Mouse (Mus musculus): ENCODE data around the gene Phc1. TPM values are rescaled to one million over a fixed set of nuclear protein-coding genes. Genes with fewer than 3 reads are reported as not detected.
"Not testable (repeated sequence)": the region's sequence is repeated elsewhere in the genome, so short reads cannot be mapped to it uniquely, and the experiment has no call there.

The Phc1 gene
- polyA plus RNA-seq, 1 experiment from 2014 or later: 37.0 TPM

GRCm38 (mm10) chr6:122366287-122366686 lies 25.9 kb upstream of the Phc1 start:
- Histone ChIP-seq H3K4me2 (replicated peaks) (no peak overlapping the region), H3K27ac (no peak overlapping the region), H3K9me3 (ENCODE audit: control insufficient read depth, low read length) (no peaks in the 10 kb centered on the region), H3K4me3 (replicated peaks; ENCODE audit: low read length) (no peak overlapping the region), H3K9ac (no peak overlapping the region), H3K4me1 (replicated peaks; ENCODE audit: control insufficient read depth, insufficient read depth, low read length) (no peaks in the 10 kb centered on the region), H3K27me3 (ENCODE audit: control insufficient read depth, insufficient read depth, low read length) (no peaks in the 10 kb centered on the region), H3K36me3 (replicated peaks; ENCODE audit: control insufficient read depth, insufficient read depth) (no peaks in the 10 kb centered on the region)
- 43% methylated on average over 2 of the region's 2 CpGs for WGBS
- ATAC-seq (ENCODE audit: low FRiP score): no peak
- no peak for DNase-seq (ENCODE audit: low spot score)

GRCm38 (mm10) chr6:122365706-122366105 lies 25.3 kb upstream of the Phc1 start:
- H3K9ac ChIP-seq: no peak overlapping the region
- no peak overlapping the region for H3K4me3 ChIP-seq (replicated peaks; ENCODE audit: low read length)
- no peak for ATAC-seq (ENCODE audit: low FRiP score)
- WGBS: 57% methylated on average over 3 of the region's 3 CpGs
- no peak overlapping the region for H3K4me2 ChIP-seq (replicated peaks)
- no peaks in the 10 kb centered on the region for H3K9me3 ChIP-seq (ENCODE audit: control insufficient read depth, low read length)
- H3K4me1 ChIP-seq (replicated peaks; ENCODE audit: control insufficient read depth, insufficient read depth, low read length): no peaks in the 10 kb centered on the region
- H3K27ac ChIP-seq: no peak overlapping the region
- no peaks in the 10 kb centered on the region for H3K36me3 ChIP-seq (replicated peaks; ENCODE audit: control insufficient read depth, insufficient read depth)
- no peak for DNase-seq (ENCODE audit: low spot score)
- H3K27me3 ChIP-seq (ENCODE audit: control insufficient read depth, insufficient read depth, low read length): no peaks in the 10 kb centered on the region

- no peaks in the 10 kb centered on the region for H3K4me1 ChIP-seq (replicated peaks; ENCODE audit: control insufficient read depth, insufficient read depth, low read length)
- no peaks in the 10 kb centered on the region for H3K36me3 ChIP-seq (replicated peaks; ENCODE audit: control insufficient read depth, insufficient read depth)
- no peaks in the 10 kb centered on the region for H3K27me3 ChIP-seq (ENCODE audit: control insufficient read depth, insufficient read depth, low read length)
- ATAC-seq (ENCODE audit: low FRiP score): no peak
- H3K4me2 ChIP-seq (replicated peaks): no peak overlapping the region
- DNase-seq (ENCODE audit: low spot score): no peak
- no peak overlapping the region for H3K4me3 ChIP-seq (replicated peaks; ENCODE audit: low read length)
- 92% methylated on average over 1 of the region's 1 CpGs for WGBS
- H3K9ac ChIP-seq: no peak overlapping the region
- H3K9me3 ChIP-seq (ENCODE audit: control insufficient read depth, low read length): no peaks in the 10 kb centered on the region
- no peak overlapping the region for H3K27ac ChIP-seq
Measured at GRCm38 (mm10) chr6:122357089-122357488, 16.7 kb upstream of the Phc1 start.

GRCm38 (mm10) chr6:122355909-122356308 lies 15.5 kb upstream of the Phc1 start:
- DNase-seq (ENCODE audit: low spot score) (no peak), ATAC-seq (ENCODE audit: low FRiP score) (no peak)
- no peaks in the 10 kb centered on the region for H3K9me3 ChIP-seq (ENCODE audit: control insufficient read depth, low read length)
- H3K9ac ChIP-seq: no peak overlapping the region
- no peaks in the 10 kb centered on the region for H3K36me3 ChIP-seq (replicated peaks; ENCODE audit: control insufficient read depth, insufficient read depth)
- WGBS: 68% methylated on average over 9 of the region's 9 CpGs
- H3K27me3 ChIP-seq (ENCODE audit: control insufficient read depth, insufficient read depth, low read length): no peaks in the 10 kb centered on the region
- H3K4me1 ChIP-seq (replicated peaks; ENCODE audit: control insufficient read depth, insufficient read depth, low read length): no peaks in the 10 kb centered on the region
- no peak overlapping the region for H3K4me3 ChIP-seq (replicated peaks; ENCODE audit: low read length)
- no peak overlapping the region for H3K27ac ChIP-seq
- no peak overlapping the region for H3K4me2 ChIP-seq (replicated peaks)

- not testable (repeated sequence) for H3K9ac ChIP-seq; H3K27me3 ChIP-seq (ENCODE audit: control insufficient read depth, insufficient read depth, low read length); H3K4me3 ChIP-seq (replicated peaks; ENCODE audit: low read length); H3K4me1 ChIP-seq (replicated peaks; ENCODE audit: control insufficient read depth, insufficient read depth, low read length); H3K4me2 ChIP-seq (replicated peaks); ATAC-seq (ENCODE audit: low FRiP score); H3K9me3 ChIP-seq (ENCODE audit: control insufficient read depth, low read length); H3K36me3 ChIP-seq (replicated peaks; ENCODE audit: control insufficient read depth, insufficient read depth); H3K27ac ChIP-seq; DNase-seq (ENCODE audit: low spot score)
- 71% methylated on average over 1 of the region's 1 CpGs for WGBS
Measured at GRCm38 (mm10) chr6:122347326-122347725, 7.0 kb upstream of the Phc1 start.

GRCm38 (mm10) chr6:122346399-122346798 lies 6.0 kb upstream of the Phc1 start:
- no peak overlapping the region for H3K27ac ChIP-seq
- ATAC-seq (ENCODE audit: low FRiP score) (no peak), DNase-seq (ENCODE audit: low spot score) (no peak)
- no peaks in the 10 kb centered on the region for H3K27me3 ChIP-seq (ENCODE audit: control insufficient read depth, insufficient read depth, low read length)
- 87% methylated on average over 7 of the region's 7 CpGs for WGBS
- H3K4me1 ChIP-seq (replicated peaks; ENCODE audit: control insufficient read depth, insufficient read depth, low read length): peaks cover 2% of the 10 kb centered on the region; the same call in 1 of the 2 replicates
- no peak overlapping the region for H3K4me3 ChIP-seq (replicated peaks; ENCODE audit: low read length)
- no peaks in the 10 kb centered on the region for H3K36me3 ChIP-seq (replicated peaks; ENCODE audit: control insufficient read depth, insufficient read depth)
- no peak overlapping the region for H3K4me2 ChIP-seq (replicated peaks)
- H3K9ac ChIP-seq: no peak overlapping the region
- no peaks in the 10 kb centered on the region for H3K9me3 ChIP-seq (ENCODE audit: control insufficient read depth, low read length)

- ATAC-seq (ENCODE audit: low FRiP score) (no peak), DNase-seq (ENCODE audit: low spot score) (no peak)
- no peaks in the 10 kb centered on the region for H3K9me3 ChIP-seq (ENCODE audit: control insufficient read depth, low read length)
- no peaks in the 10 kb centered on the region for H3K36me3 ChIP-seq (replicated peaks; ENCODE audit: control insufficient read depth, insufficient read depth)
- 87% methylated on average over 6 of the region's 6 CpGs for WGBS
- H3K27me3 ChIP-seq (ENCODE audit: control insufficient read depth, insufficient read depth, low read length): no peaks in the 10 kb centered on the region
- H3K4me1 ChIP-seq (replicated peaks; ENCODE audit: control insufficient read depth, insufficient read depth, low read length): peaks cover 8% of the 10 kb centered on the region
- no peak overlapping the region for H3K9ac ChIP-seq
- H3K4me2 ChIP-seq (replicated peaks): no peak overlapping the region
- no peak overlapping the region for H3K4me3 ChIP-seq (replicated peaks; ENCODE audit: low read length)
- H3K27ac ChIP-seq: no peak overlapping the region
Measured at GRCm38 (mm10) chr6:122345731-122346130, 5.4 kb upstream of the Phc1 start.

GRCm38 (mm10) chr6:122344386-122345116 lies 4.2 kb upstream of the Phc1 start:
- H3K9ac ChIP-seq: no peak overlapping the region
- 56% methylated on average over 9 of the region's 9 CpGs for WGBS
- H3K4me2 ChIP-seq (replicated peaks): no peak overlapping the region
- H3K4me3 ChIP-seq (replicated peaks; ENCODE audit: low read length): no peak overlapping the region
- no peaks in the 10 kb centered on the region for H3K9me3 ChIP-seq (ENCODE audit: control insufficient read depth, low read length)
- no peaks in the 10 kb centered on the region for H3K27me3 ChIP-seq (ENCODE audit: control insufficient read depth, insufficient read depth, low read length)
- H3K36me3 ChIP-seq (replicated peaks; ENCODE audit: control insufficient read depth, insufficient read depth): no peaks in the 10 kb centered on the region
- H3K4me1 ChIP-seq (replicated peaks; ENCODE audit: control insufficient read depth, insufficient read depth, low read length): peaks cover 10% of the 10 kb centered on the region
- DNase-seq (ENCODE audit: low spot score): no peak
- no peak overlapping the region for H3K27ac ChIP-seq
- ATAC-seq (ENCODE audit: low FRiP score): no peak

GRCm38 (mm10) chr6:122343719-122344118 lies 3.4 kb upstream of the Phc1 start:
- no peaks in the 10 kb centered on the region for H3K9me3 ChIP-seq (ENCODE audit: control insufficient read depth, low read length)
- peaks cover 10% of the 10 kb centered on the region for H3K4me1 ChIP-seq (replicated peaks; ENCODE audit: control insufficient read depth, insufficient read depth, low read length)
- no peaks in the 10 kb centered on the region for H3K27me3 ChIP-seq (ENCODE audit: control insufficient read depth, insufficient read depth, low read length)
- no peak overlapping the region for H3K27ac ChIP-seq
- H3K36me3 ChIP-seq (replicated peaks; ENCODE audit: control insufficient read depth, insufficient read depth): no peaks in the 10 kb centered on the region
- 74% methylated on average over 10 of the region's 10 CpGs for WGBS
- no peak for ATAC-seq (ENCODE audit: low FRiP score)
- H3K9ac ChIP-seq: no peak overlapping the region
- H3K4me3 ChIP-seq (replicated peaks; ENCODE audit: low read length): no peak overlapping the region
- no peak overlapping the region for H3K4me2 ChIP-seq (replicated peaks)
- DNase-seq (ENCODE audit: low spot score): no peak

GRCm38 (mm10) chr6:122342125-122342524 lies 1.8 kb upstream of the Phc1 start:
- 30% methylated on average over 5 of the region's 5 CpGs for WGBS
- H3K27ac ChIP-seq: no peak overlapping the region
- H3K27me3 ChIP-seq (ENCODE audit: control insufficient read depth, insufficient read depth, low read length): no peaks in the 10 kb centered on the region
- no peak for DNase-seq (ENCODE audit: low spot score)
- peaks cover 26% of the 10 kb centered on the region for H3K4me1 ChIP-seq (replicated peaks; ENCODE audit: control insufficient read depth, insufficient read depth, low read length)
- H3K9me3 ChIP-seq (ENCODE audit: control insufficient read depth, low read length): no peaks in the 10 kb centered on the region
- H3K36me3 ChIP-seq (replicated peaks; ENCODE audit: control insufficient read depth, insufficient read depth): no peaks in the 10 kb centered on the region
- H3K9ac ChIP-seq: no peak overlapping the region
- H3K4me3 ChIP-seq (replicated peaks; ENCODE audit: low read length): no peak overlapping the region
- no peak for ATAC-seq (ENCODE audit: low FRiP score)
- no peak overlapping the region for H3K4me2 ChIP-seq (replicated peaks)
